Mouse (Mus musculus) limb, embryonic 14.5 days (tissue): Measurements from ENCODE around the gene Gm12184. TPM values are rescaled to one million over a fixed set of nuclear protein-coding genes. Genes with fewer than 3 reads are reported as not detected.
A peak's percentile ranks its signal among the peaks of the same experiment; 100 is the strongest.
"Not testable (repeated sequence)": the region's sequence is repeated elsewhere in the genome, so short reads cannot be mapped to it uniquely, and the experiment has no call there.

Experiments used
- ATAC-seq: fragments of 200-750 bp; cut with Nextera tagmentation; 2 replicates; pipeline ENCODE4 v1.8.0; 2017; ENCODE audit warnings: low read depth, moderate number of reproducible peaks, moderate TSS enrichment; ENCODE audit not compliant: low FRiP score
- DNase-seq: peaks from one replicate; pipeline ENCODE4 v3.0.0-alpha.2; 2015; ENCODE audit warnings: low spot score
- H3K27ac ChIP-seq: fragments of 300-500 bp; sonication (generic); replicated peaks from 2 replicates; pipeline ENCODE4 v1.5.1; 2014; ENCODE audit warnings: low read depth, mild to moderate bottlenecking, low read length, moderate library complexity, mixed read lengths
- H3K27me3 ChIP-seq: fragments of 300-500 bp; sonication (generic); 2 replicates; pipeline ENCODE4 v1.6.1; 2014; ENCODE audit warnings: low read length, mixed read lengths; ENCODE audit not compliant: control insufficient read depth, insufficient read depth
- H3K36me3 ChIP-seq: fragments of 300-500 bp; sonication (generic); 2 replicates; pipeline ENCODE4 v1.6.1; 2014; ENCODE audit warnings: mild to moderate bottlenecking, low read length, moderate library complexity, mixed read lengths; ENCODE audit not compliant: control insufficient read depth, insufficient read depth
- H3K4me1 ChIP-seq: fragments of 300-500 bp; sonication (generic); 2 replicates; pipeline ENCODE4 v1.6.1; 2014; ENCODE audit warnings: antibody characterized with exemption, low read length, mixed read lengths; ENCODE audit not compliant: control insufficient read depth, insufficient read depth
- H3K4me2 ChIP-seq: fragments of 300-500 bp; sonication (generic); replicated peaks from 2 replicates; pipeline ENCODE4 v1.6.1; 2014; ENCODE audit warnings: low read depth, mild to moderate bottlenecking, low read length, moderate library complexity; ENCODE audit not compliant: severe bottlenecking
- H3K4me3 ChIP-seq: fragments of 300-500 bp; sonication (generic); replicated peaks from 2 replicates; pipeline ENCODE4 v1.5.1; 2014; ENCODE audit warnings: low read length
- H3K9ac ChIP-seq: fragments of 300-500 bp; sonication (generic); 2 replicates; pipeline ENCODE4 v1.6.1; 2014; ENCODE audit warnings: mild to moderate bottlenecking, low read depth, low read length, moderate library complexity; ENCODE audit not compliant: severe bottlenecking
- H3K9me3 ChIP-seq: fragments of 300-500 bp; sonication (generic); 2 replicates; pipeline ENCODE4 v1.6.1; 2016; ENCODE audit warnings: low read length; ENCODE audit not compliant: control insufficient read depth
- POLR2A ChIP-seq: fragments of 200-500 bp; IDR thresholded peaks from 2 replicates; pipeline ENCODE4 v1.8.0; 2012; ENCODE audit warnings: inconsistent platforms, mild to moderate bottlenecking, moderate library complexity, borderline replicate concordance; ENCODE audit not compliant: insufficient read depth, insufficient read length; ENCODE audit errors: extremely low read depth
- WGBS: fragments of 180-500 bp; shearing (Covaris S2); extraction: QIAGEN DNeasy Blood & Tissue Kit; methylation state at CpG from one replicate; pipeline ENCODE4 v1.1.7; 2014; 5-methylcytosine and 5-hydroxymethylcytosine counted together
- polyA plus RNA-seq, 2 experiments: library from polyadenylated mRNA; depleted of rRNA in 1 of 2; stranded (reverse) in 1 of 2; unstranded in 1 of 2; fragments of >200 nt; fragmentation: Nextera tagmentation in 1 of 2; extraction: Ambion mirVana in 1 of 2; gene quantifications; 2 replicates each; pipeline versions ENCODE4 v1.2.1 to v1.2.3; 2012 to 2014

The Gm12184 gene
- polyA plus RNA-seq, 2 experiments, result 7.9 to 55.1 TPM

DNA sequence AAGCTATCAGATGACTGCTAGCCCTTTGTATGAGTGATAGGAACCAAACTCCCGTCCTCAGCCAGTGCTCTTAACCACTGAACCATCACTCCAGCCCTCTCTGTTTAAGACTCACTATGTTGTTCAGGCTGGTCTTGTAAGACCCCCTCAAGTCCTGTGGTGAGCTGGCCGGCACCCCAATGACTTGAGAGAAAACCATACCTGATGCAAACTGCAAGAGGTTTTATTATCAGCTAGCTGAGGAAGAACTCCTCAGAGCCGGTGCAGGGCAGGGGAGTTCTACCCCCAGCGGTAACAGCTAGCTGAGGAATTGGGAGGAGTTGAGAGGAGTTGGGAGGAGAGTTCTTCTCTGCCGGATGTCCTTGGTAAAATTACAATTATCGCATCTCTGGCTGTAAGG is 1.5 kb upstream of the Gm12184 start:
- no peak for ATAC-seq
- TF ChIP-seq POLR2A, result no peak
- no peaks in the 10 kb centered on the region for H3K9me3 ChIP-seq
- 71% methylated on average over 6 of the region's 6 CpGs for WGBS
- H3K27me3 ChIP-seq, result peaks cover 13% of the 10 kb centered on the region; the same call in 1 of the 2 replicates
- H3K9ac ChIP-seq, result no peak overlapping the region
- no peak overlapping the region for H3K4me2 ChIP-seq
- no peaks in the 10 kb centered on the region for H3K4me1 ChIP-seq
- no peak for DNase-seq
- H3K36me3 ChIP-seq, result no peaks in the 10 kb centered on the region
- H3K4me3 ChIP-seq, result no peak overlapping the region
- no peak overlapping the region for H3K27ac ChIP-seq

DNA sequence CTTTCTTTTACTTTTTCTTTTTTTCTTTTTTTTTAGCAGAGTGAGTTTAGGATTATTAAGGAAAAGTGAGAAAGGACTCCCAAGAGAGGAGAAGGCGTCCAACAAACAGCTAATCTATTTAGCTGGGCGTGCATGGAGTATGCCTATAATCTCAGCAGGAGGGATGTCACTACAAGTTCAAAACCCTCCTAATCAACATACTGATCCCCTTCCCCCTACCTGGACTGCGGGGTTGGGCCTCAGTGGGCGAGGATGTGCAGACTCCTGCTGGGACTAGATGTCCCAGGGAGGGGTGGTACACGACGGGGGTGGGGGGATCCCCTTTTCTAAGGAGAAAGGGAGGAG is 269 bp upstream of the Gm12184 start:
- H3K9me3 ChIP-seq, result no peaks in the 10 kb centered on the region
- no peak for TF ChIP-seq POLR2A
- DNase-seq (peak; percentile 23), ATAC-seq (peak; percentile 28; the same call in 1 of the 2 replicates)
- H3K36me3 ChIP-seq, result no peaks in the 10 kb centered on the region
- peak overlapping the region; percentile 55; the same call in 1 of the 2 replicates for H3K27ac ChIP-seq
- H3K4me3 ChIP-seq, result peak overlapping the region; percentile 43
- peak overlapping the region; percentile 48 for H3K9ac ChIP-seq
- H3K4me1 ChIP-seq, result no peaks in the 10 kb centered on the region
- H3K4me2 ChIP-seq, result peak overlapping the region; percentile 57
- H3K27me3 ChIP-seq, result peaks cover 13% of the 10 kb centered on the region; the same call in 1 of the 2 replicates
- 4% methylated on average over 6 of the region's 6 CpGs for WGBS

DNA sequence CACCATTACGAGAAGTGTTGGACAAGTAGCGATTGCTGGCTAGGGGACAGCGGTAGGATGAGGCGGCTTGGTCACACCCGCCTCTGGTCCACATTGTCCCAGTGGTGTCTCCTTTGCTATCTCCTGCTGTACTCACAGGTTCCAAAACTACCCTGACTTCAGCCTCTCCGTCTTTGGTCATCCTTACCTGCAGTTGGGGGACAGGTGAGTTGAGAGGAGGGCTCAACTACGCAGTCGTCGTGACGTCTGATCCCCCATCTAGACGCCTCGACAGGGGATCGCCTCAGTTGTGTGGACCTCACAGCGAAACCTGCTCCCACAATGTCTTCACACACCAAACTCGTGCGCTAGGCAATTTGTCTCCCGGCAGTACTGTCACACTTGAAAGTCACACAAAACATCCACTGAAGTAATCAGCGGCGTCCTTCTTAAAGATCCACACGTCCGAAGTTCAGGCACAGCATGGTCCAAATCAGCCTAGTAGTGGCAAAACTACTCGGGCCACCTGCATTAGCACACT is 2.1 kb downstream of the Gm12184 start:
- ATAC-seq, result no peak
- peak overlapping the region; percentile 36 for H3K4me3 ChIP-seq
- H3K27ac ChIP-seq, result no peak overlapping the region
- no peaks in the 10 kb centered on the region for H3K36me3 ChIP-seq
- H3K4me1 ChIP-seq, result no peaks in the 10 kb centered on the region
- no peaks in the 10 kb centered on the region for H3K9me3 ChIP-seq
- DNase-seq, result no peak
- 5% methylated on average over 22 of the region's 22 CpGs for WGBS
- peak overlapping the region; percentile 67 for H3K4me2 ChIP-seq
- H3K9ac ChIP-seq, result peak overlapping the region; percentile 50
- H3K27me3 ChIP-seq, result peaks cover 13% of the 10 kb centered on the region; the same call in 1 of the 2 replicates
- no peak for TF ChIP-seq POLR2A

DNA sequence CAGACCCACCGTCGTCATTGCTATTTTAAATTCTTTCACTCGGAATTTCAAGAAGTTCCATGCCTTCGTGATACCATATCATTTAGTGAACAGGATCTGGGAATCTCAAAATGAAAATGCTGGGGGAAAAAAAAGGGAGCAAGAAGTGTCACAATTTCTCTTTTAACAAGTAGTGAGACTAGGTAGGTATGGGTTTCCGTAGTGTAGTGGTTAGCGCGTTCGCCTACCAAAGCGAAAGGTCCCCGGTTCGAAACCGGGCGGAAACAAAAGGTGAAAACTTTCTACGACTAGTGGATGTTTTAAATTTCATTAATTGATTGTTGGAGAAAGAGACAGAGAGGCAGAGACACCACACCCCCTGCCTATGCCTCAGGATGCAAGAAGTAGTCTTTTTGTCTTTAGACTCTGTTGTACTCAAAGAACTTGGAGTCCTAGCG is 2.9 kb downstream of the Gm12184 start:
- H3K4me3 ChIP-seq, result peak overlapping the region; percentile 36
- H3K36me3 ChIP-seq, result no peaks in the 10 kb centered on the region
- WGBS, result 1% methylated on average over 15 of the region's 15 CpGs
- H3K4me2 ChIP-seq, result peak overlapping the region; percentile 67
- H3K27ac ChIP-seq, result no peak overlapping the region
- H3K9ac ChIP-seq, result peak overlapping the region; percentile 50; the same call in 1 of the 2 replicates
- no peaks in the 10 kb centered on the region for H3K9me3 ChIP-seq
- TF ChIP-seq POLR2A, result no peak
- H3K27me3 ChIP-seq, result peaks cover 13% of the 10 kb centered on the region; the same call in 1 of the 2 replicates
- ATAC-seq (peak; percentile 42), DNase-seq (peak; percentile 83)
- no peaks in the 10 kb centered on the region for H3K4me1 ChIP-seq

DNA sequence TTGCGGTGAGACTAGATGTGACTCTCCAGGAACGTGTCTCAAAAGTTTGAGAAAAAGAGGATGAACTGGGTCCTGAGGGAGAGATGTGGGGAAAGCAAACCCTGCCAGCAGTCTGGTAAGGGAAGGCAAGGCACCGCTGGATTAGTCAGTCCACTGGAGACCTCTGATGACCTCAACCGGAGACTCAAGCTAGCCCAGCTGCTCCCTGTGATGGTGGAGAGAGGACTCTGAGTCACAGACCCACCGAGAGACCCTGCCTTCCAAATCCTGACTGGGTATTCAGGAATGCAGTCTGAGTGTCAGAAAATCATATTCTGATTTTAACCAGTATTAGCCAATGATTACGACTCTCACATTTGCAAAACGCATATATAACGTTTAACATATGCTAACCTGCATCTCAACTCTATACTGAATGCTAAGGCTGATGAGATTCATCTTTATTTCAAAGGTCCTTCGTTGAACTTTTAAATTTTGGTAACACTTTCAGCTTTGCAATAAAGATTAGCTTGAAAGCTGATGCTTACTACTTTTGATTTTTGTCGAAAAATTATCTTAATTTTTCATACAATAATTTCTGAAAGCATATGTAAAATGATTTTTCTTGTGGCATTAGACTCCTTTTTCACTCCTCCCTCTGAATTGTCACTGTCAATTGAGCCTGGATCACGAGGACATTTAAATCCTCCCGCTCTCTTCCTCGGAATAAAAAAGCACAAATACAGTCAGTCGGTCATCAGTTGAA is 3.5 kb downstream of the Gm12184 start:
- no peak overlapping the region for H3K9ac ChIP-seq
- H3K36me3 ChIP-seq, result no peaks in the 10 kb centered on the region
- H3K4me3 ChIP-seq, result peak overlapping the region; percentile 36
- H3K27ac ChIP-seq, result no peak overlapping the region
- H3K27me3 ChIP-seq, result peaks cover 13% of the 10 kb centered on the region; the same call in 1 of the 2 replicates
- ATAC-seq (no peak), DNase-seq (no peak)
- no peaks in the 10 kb centered on the region for H3K4me1 ChIP-seq
- 33% methylated on average over 14 of the region's 14 CpGs for WGBS
- H3K4me2 ChIP-seq, result peak overlapping the region; percentile 67
- TF ChIP-seq POLR2A, result no peak
- no peaks in the 10 kb centered on the region for H3K9me3 ChIP-seq

DNA sequence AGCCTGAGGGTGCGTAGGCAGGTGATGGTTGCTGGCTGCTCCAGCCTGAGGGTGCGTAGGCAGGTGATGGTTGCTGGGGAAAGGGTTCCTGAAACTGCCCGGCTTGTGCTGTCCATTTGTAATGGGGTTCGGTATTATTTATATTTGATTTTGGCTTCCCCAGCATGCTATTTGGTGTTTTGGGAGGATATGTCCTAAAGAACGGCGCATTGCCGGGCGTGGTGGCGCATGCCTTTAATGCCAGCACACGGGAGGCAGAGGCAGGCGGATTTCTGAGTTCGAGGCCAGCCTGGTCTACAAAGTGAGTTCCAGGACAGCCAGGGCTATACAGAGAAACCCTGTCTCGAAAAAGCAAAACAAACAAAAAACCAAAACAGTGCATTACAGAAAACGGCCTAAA is 5.2 kb downstream of the Gm12184 start:
- not testable (repeated sequence) for H3K4me3 ChIP-seq, ATAC-seq, H3K36me3 ChIP-seq, H3K9ac ChIP-seq, H3K27ac ChIP-seq, H3K4me2 ChIP-seq, DNase-seq, H3K4me1 ChIP-seq, H3K9me3 ChIP-seq
- WGBS, result 85% methylated on average over 14 of the region's 14 CpGs
- peaks cover 13% of the 10 kb centered on the region; the same call in 1 of the 2 replicates for H3K27me3 ChIP-seq
